Mouse (Mus musculus): Measurements from ENCODE around the gene Qdpr.

Qdpr gene

GRCm38 (mm10) chr5:45449831-45450716, at the start of gene Qdpr:
Gene Qdpr, minus strand, starts transcription at chr5:45450236.
- peak; percentile 99 for DNase-seq

GRCm38 (mm10) chr5:45497564-45497963, 47.5 kb upstream of the Qdpr start:
- DNase-seq: no peak

- DNase-seq: no peak
Observed at GRCm38 (mm10) chr5:45496930-45497550, 47.0 kb upstream of the Qdpr start.

GRCm38 (mm10) chr5:45496479-45496878, 46.4 kb upstream of the Qdpr start:
- no peak for DNase-seq

- no peak for DNase-seq
Observed at GRCm38 (mm10) chr5:45496042-45496441, 46.0 kb upstream of the Qdpr start.

- no peak for DNase-seq
Observed at GRCm38 (mm10) chr5:45495429-45495975, 45.5 kb upstream of the Qdpr start.

- DNase-seq: no peak
Observed at GRCm38 (mm10) chr5:45494093-45494755, 44.2 kb upstream of the Qdpr start.

- DNase-seq: peak; percentile 100
Observed at GRCm38 (mm10) chr5:45493191-45494092, 43.4 kb upstream of the Qdpr start, which contains the start of gene Lap3. Gene Lap3, plus strand, starts transcription at chr5:45493374.

- DNase-seq: no peak
Observed at GRCm38 (mm10) chr5:45491776-45492175, 41.7 kb upstream of the Qdpr start.

- DNase-seq: no peak
Observed at GRCm38 (mm10) chr5:45483654-45484053, 33.6 kb upstream of the Qdpr start.

- no peak for DNase-seq
Observed at GRCm38 (mm10) chr5:45482607-45483006, 32.6 kb upstream of the Qdpr start.

GRCm38 (mm10) chr5:45481125-45481524, 31.1 kb upstream of the Qdpr start:
- no peak for DNase-seq

GRCm38 (mm10) chr5:45480066-45480465, 30.0 kb upstream of the Qdpr start:
- DNase-seq: no peak

GRCm38 (mm10) chr5:45477601-45478000, 27.6 kb upstream of the Qdpr start:
- DNase-seq: no peak

- peak; percentile 14 to 25 for DNase-seq
Observed at GRCm38 (mm10) chr5:45476288-45476687, 26.3 kb upstream of the Qdpr start.

- no peak for DNase-seq
Observed at GRCm38 (mm10) chr5:45475771-45476170, 25.7 kb upstream of the Qdpr start.

GRCm38 (mm10) chr5:45474758-45475157, 24.7 kb upstream of the Qdpr start:
- no peak for DNase-seq

GRCm38 (mm10) chr5:45474215-45474614, 24.2 kb upstream of the Qdpr start:
- peak; percentile 22 to 47 for DNase-seq

GRCm38 (mm10) chr5:45473521-45473920, 23.5 kb upstream of the Qdpr start:
- no peak for DNase-seq

GRCm38 (mm10) chr5:45472880-45473450, 22.9 kb upstream of the Qdpr start:
- no peak for DNase-seq

GRCm38 (mm10) chr5:45454456-45454855, 4.4 kb upstream of the Qdpr start:
- DNase-seq: no peak

- no peak for DNase-seq
Observed at GRCm38 (mm10) chr5:45453451-45453850, 3.4 kb upstream of the Qdpr start, which contains the start of gene Clrn2. Gene Clrn2, plus strand, starts transcription at chr5:45453751.
